Mouse (Mus musculus) layer of hippocampus, adult 2 months (tissue): ENCODE results near the gene Sipa1l3. TPM values are rescaled to one million over a fixed set of nuclear protein-coding genes. Genes with fewer than 3 reads are reported as not detected.

Source experiments
- DNase-seq, 2 experiments: peaks; one replicate each; pipeline ENCODE4 v3.0.0; 2022; ENCODE audit warnings: low spot score in 2 of 2
- H3K27ac ChIP-seq: fragments of 200-600 bp; 2 replicates; pipeline ENCODE4 v1.8.1; 2022
- H3K4me3 ChIP-seq: fragments of 200-600 bp; 2 replicates; pipeline ENCODE4 v1.8.1; 2022; ENCODE audit warnings: mild to moderate bottlenecking
- CTCF ChIP-seq: fragments of 200-600 bp; conservative IDR thresholded peaks from 2 replicates; pipeline ENCODE4 v1.8.1; 2022; ENCODE audit warnings: antibody characterized with exemption, mild to moderate bottlenecking, moderate library complexity
- total RNA-seq, 2 experiments: library from RNA; stranded (reverse); gene quantifications; 2 replicates each; pipeline ENCODE4 v1.2.3; 2021

The Sipa1l3 gene
- total RNA-seq, 2 experiments from 2014 or later: 240 to 260 TPM

DNA sequence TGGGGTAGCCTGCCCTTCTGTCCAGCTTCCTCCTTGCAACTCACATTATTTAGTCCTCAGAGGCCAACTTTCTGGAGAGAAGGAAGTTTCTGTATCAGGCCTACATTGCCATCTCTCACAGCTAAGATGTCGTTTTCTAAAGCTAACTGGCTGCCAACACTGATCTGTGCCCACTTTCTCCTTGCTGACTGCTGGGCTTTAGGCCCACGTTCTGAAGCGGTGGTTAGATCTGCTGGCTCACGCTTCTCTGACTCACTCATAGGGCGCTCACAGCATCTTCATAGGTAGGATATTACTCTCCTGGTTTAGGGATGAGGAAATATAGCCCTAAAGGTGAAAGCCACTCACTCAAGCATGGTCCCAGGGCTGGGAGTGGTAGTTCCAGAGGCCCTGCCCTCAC, 56.3 kb downstream of the Sipa1l3 start:
- no peak for TF ChIP-seq CTCF
- Histone ChIP-seq H3K27ac (peak overlapping the region; percentile 82), H3K4me3 (no peak overlapping the region)
- DNase-seq: no peak

GRCm38 (mm10) chr7:29461557-29461956, 56.9 kb downstream of the Sipa1l3 start:
- no peak for TF ChIP-seq CTCF
- no peak for DNase-seq
- H3K4me3 ChIP-seq: no peak overlapping the region
- peak overlapping the region; percentile 82 for H3K27ac ChIP-seq

DNA sequence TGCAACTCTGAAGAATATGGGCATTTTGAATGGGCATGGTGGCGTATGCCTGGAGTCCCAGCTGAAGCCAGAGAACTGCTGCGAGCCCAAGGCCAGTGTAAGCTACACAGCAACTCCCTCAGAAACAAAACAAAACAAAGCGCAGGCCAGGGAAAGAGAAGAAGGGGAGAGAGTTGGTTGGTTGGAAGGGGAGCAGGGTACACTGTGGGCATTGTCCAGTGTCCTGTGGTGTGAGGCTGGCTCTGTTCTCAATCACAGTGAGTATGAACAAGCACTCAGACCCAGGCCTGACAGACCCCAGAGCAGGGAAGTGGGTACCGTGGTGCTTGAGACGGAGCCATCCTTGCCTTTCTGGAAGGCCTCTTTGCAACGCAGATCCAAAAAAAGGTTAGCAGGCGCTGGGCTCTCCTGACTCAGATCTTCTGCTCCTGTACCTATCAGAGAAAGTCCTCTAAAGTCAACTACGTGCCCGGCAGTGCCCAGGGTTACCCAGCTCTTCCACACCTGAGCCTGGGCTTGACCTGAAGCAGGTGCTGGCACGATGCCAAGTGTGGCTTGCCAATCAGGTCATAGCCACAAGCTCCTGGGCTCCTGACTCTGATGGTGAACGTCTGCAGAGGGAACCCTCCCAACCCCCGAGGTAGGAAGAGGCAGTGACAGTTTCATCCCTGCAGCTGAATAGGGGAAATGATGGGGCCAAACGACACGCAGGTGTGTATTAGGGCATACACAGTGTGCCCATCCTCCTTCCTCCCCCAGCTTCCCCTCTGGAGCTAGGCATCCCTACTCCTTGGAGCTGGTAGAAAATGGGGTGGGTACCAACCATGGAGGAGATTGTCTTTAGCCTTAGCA, 59.3 kb downstream of the Sipa1l3 start:
- Histone ChIP-seq H3K27ac (peak overlapping the region; percentile 80), H3K4me3 (no peak overlapping the region)
- no peak for TF ChIP-seq CTCF
- DNase-seq: no peak

GRCm38 (mm10) chr7:29457772-29458171, 60.7 kb downstream of the Sipa1l3 start:
- H3K4me3 ChIP-seq: no peak overlapping the region
- no peak for DNase-seq
- no peak for TF ChIP-seq CTCF

DNA sequence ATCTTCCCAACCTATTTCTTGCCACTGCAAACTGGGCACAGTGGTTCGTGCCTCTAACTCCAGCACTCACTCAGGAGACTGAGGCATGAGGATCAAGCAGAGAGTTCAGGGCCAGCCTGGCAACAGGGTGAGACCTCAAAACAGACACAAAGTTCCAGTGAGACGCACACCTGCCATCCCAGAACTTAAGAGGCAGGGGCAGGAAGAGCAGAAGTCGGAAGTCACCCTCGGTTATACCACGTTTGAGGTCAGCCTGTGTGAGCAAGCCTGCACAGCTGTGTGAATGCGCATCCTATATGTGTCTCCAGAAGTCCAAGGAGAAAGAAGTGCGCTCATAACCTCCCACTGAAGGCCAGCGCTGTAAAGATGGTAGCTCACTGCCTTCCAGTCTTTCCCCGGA, 61.7 kb downstream of the Sipa1l3 start:
- H3K27ac ChIP-seq: no peak overlapping the region
- TF ChIP-seq CTCF: no peak
- no peak overlapping the region for H3K4me3 ChIP-seq
- DNase-seq: no peak

More at GRCm38 (mm10) chr7:29457772-29458171, 60.7 kb downstream of the Sipa1l3 start:
- H3K27ac ChIP-seq: peak overlapping the region; percentile 80

- TF ChIP-seq CTCF: no peak
- DNase-seq: no peak
- Histone ChIP-seq H3K27ac (0 out of 2 replicates have a peak overlapping the region, but pooled peaks have one; percentile 6), H3K4me3 (no peak overlapping the region)
These were observed 62.9 kb downstream of the Sipa1l3 start for GRCm38 (mm10) chr7:29455591-29455990.

DNA sequence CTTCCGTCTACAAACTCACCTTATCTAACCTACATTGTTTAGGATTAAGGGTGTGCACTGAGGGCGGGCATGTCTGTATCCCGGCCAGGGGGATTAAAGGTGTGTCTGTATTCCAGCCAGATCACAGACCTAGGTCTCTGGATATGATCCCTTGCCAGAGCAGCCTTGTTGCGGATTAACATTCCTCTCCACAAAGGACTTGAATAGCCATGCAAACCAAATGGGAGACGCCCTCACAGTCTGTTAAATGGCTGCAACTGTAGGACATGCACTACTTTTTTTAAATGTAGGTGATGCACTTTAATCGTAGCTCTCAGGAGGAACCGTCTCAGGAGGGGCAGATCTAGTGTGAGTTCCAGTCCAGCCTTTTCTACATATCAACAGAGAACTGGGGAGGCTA, 63.5 kb downstream of the Sipa1l3 start:
- Histone ChIP-seq H3K27ac (peak overlapping the region; percentile 6; the same call in 1 of the 2 replicates), H3K4me3 (no peak overlapping the region)
- no peak for DNase-seq
- TF ChIP-seq CTCF: no peak

GRCm38 (mm10) chr7:29452991-29453741, 65.3 kb downstream of the Sipa1l3 start:
- Histone ChIP-seq H3K4me3 (no peak overlapping the region; the same call in 1 of the 2 replicates), H3K27ac (peak overlapping the region; percentile 86)
- no peak for TF ChIP-seq CTCF
- no peak for DNase-seq

DNA sequence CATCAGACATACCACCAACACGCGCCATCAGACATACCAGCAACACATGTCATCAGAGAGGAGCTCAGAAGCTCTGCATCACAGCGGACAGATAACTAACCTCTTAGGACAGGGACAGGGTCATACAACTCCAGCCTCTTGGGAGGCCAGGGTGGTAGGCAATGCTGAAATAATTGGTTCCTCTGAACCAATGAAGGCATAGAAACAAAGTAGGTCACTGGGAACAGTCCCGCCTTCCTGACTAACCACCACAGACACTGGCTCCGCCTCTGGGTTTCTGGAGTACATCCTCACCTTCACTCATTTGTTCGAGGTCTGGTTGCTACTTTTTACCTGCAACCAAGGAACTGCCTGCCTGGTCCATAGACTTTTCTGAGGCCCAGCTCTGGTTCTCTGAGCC, 66.1 kb downstream of the Sipa1l3 start:
- no peak for DNase-seq
- no peak overlapping the region; the same call in 1 of the 2 replicates for H3K4me3 ChIP-seq
- TF ChIP-seq CTCF: no peak
- H3K27ac ChIP-seq: peak overlapping the region; percentile 86

DNA sequence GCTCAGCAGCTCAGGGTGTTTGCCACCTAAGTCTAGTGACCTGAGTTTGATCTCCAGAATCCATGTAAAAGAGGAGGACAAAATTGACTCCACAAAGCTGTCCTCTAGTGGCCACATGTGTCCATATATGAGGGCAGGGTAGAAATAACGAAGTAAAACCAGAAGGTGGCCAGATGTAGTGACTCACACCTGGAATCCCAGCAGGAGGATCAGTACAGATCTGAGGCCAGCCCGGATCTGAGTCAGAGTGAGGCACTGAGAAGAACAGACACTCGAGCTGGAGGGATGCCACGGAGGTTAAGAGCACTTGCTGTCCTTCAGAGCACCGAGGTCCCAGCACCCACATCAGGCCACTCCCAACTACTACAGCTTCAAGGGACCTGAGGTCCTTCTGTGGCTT, 68.3 kb downstream of the Sipa1l3 start:
- no peak for DNase-seq
- 0 out of 2 replicates have a peak, but pooled peaks have one; percentile 17 for TF ChIP-seq CTCF
- Histone ChIP-seq H3K4me3 (no peak overlapping the region), H3K27ac (peak overlapping the region; percentile 53; the same call in 1 of the 2 replicates)

- Histone ChIP-seq H3K4me3 (no peak overlapping the region), H3K27ac (peak overlapping the region; percentile 83)
- TF ChIP-seq CTCF: no peak
- DNase-seq: peak in 1 of 2 experiments; percentile 70
These were observed 69.6 kb downstream of the Sipa1l3 start for GRCm38 (mm10) chr7:29448830-29449229.

- no peak for TF ChIP-seq CTCF
- H3K27ac ChIP-seq: peak overlapping the region; percentile 83
- no peak overlapping the region for H3K4me3 ChIP-seq
- no peak for DNase-seq
These were observed 71.2 kb downstream of the Sipa1l3 start for GRCm38 (mm10) chr7:29447147-29447829.

DNA sequence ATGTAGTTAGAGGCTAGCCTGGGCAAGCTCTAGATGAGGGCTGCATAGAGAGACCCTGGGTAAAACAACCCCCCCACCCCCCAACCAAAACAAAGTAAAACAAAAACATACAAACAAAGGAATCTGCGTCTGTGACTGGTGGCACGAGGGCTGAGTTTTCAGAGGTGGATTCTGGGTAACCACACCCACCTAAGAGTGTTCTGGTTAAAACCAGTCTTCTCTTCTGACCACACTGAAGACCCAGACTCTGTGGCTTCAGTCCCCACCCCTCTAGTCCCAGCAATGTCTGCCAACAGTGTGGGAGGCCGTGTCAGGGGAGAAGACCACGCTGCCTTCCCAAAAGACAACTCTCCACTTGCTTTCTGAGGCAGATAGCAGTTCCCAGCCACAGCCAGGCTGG, 72.3 kb downstream of the Sipa1l3 start:
- no peak for TF ChIP-seq CTCF
- DNase-seq: no peak
- Histone ChIP-seq H3K4me3 (no peak overlapping the region), H3K27ac (peak overlapping the region; percentile 46; the same call in 1 of the 2 replicates)
